9 mouse cellular contexts compared by ENCODE assay signal in genomic region chr1:24195951-24196517, GRCm38 (mm10). TPM values are rescaled to one million over a fixed set of nuclear protein-coding genes. Genes with fewer than 3 reads are reported as not detected.
DNase-seq lines count a peak whose midpoint lies in the region; ATAC-seq and TF ChIP-seq lines count a peak whose summit lies in the region.
"Had no signal": no experiment of that assay in that cellular context is flagged by ENCODE, and none has a peak within 500 bp of the region (broad histone marks: within the 10 kb centered on the region; RNA-seq: fewer than 3 reads in every experiment).

No protein-coding gene starts in this region.

- no peaks in the 10 kb centered on the region for H3K27me3 ChIP-seq in midbrain, embryonic 10.5 days (ENCODE audit: low read depth, poor library complexity, severe bottlenecking)
- no peaks in the 10 kb centered on the region for H3K27me3 ChIP-seq in midbrain, embryonic 14.5 days (ENCODE audit: control insufficient read depth, insufficient read depth, low read length)
- no peaks in the 10 kb centered on the region for H3K27me3 ChIP-seq in hindbrain, embryonic 11.5 days (ENCODE audit: control insufficient read depth, insufficient read depth, low read length)
- H3K27me3 ChIP-seq in neural tube, embryonic 14.5 days (ENCODE audit: control insufficient read depth, insufficient read depth, low read length): no peaks in the 10 kb centered on the region
- no peaks in the 10 kb centered on the region for H3K27me3 ChIP-seq in thymus, adult 2 months (ENCODE audit: control insufficient read depth, insufficient read depth, low read length)

- TF ChIP-seq CTCF in gastrocnemius, adult 2 months (IDR thresholded peaks at IDR 0.05): no peak
- TF ChIP-seq CTCF in thymus, adult 2 months (IDR thresholded peaks at IDR 0.05; ENCODE audit: borderline replicate concordance, control insufficient read depth, extremely low read depth, insufficient read depth, low read length, poor library complexity): no peak

- no peak overlapping the region for H3K9ac ChIP-seq in midbrain, embryonic 14.5 days (replicated peaks; ENCODE audit: low read length)
- H3K9ac ChIP-seq in hindbrain, embryonic 11.5 days (ENCODE audit: low read depth, low read length): no peak overlapping the region
- H3K9ac ChIP-seq in neural tube, embryonic 14.5 days (replicated peaks; ENCODE audit: low read depth, low read length): no peak overlapping the region

- no peak for DNase-seq in gastrocnemius, adult 2 months
- no peak for DNase-seq in gastrocnemius, postnatal 10 days
- peak; percentile 18 for DNase-seq in midbrain, embryonic 10.5 days (ENCODE audit: low spot score)
- no peak for DNase-seq in midbrain, embryonic 14.5 days
- DNase-seq in hindbrain, embryonic 11.5 days (ENCODE audit: low spot score): peak; percentile 44
- DNase-seq in thymus, adult 2 months: no peak
- no peak for DNase-seq in gastrocnemius, postnatal 4 days (ENCODE audit: low spot score in 2 of 2)

- no peak overlapping the region for H3K4me2 ChIP-seq in midbrain, embryonic 14.5 days (ENCODE audit: low read length)
- 0 out of 2 replicates have a peak overlapping the region, but pooled peaks have one; percentile 0 for H3K4me2 ChIP-seq in hindbrain, embryonic 11.5 days (replicated peaks; ENCODE audit: low read depth, low read length)
- H3K4me2 ChIP-seq in neural tube, embryonic 14.5 days (ENCODE audit: low read depth, low read length): no peak overlapping the region

- H3K27ac ChIP-seq in gastrocnemius, adult 2 months: peak overlapping the region; percentile 20; the same call in 1 of the 2 replicates
- H3K27ac ChIP-seq in midbrain, embryonic 10.5 days (replicated peaks): no peak overlapping the region
- H3K27ac ChIP-seq in midbrain, embryonic 14.5 days (replicated peaks; ENCODE audit: low read depth, low read length): no peak overlapping the region
- H3K27ac ChIP-seq in hindbrain, embryonic 11.5 days (ENCODE audit: low read depth, low read length): peak overlapping the region; percentile 49; the same call in 1 of the 2 replicates
- no peak overlapping the region for H3K27ac ChIP-seq in neural tube, embryonic 14.5 days (ENCODE audit: low read depth, low read length)
- no peak overlapping the region for H3K27ac ChIP-seq in thymus, adult 2 months (ENCODE audit: control insufficient read depth, insufficient read depth, low read length)

- ATAC-seq in midbrain, embryonic 14.5 days (ENCODE audit: low FRiP score, low TSS enrichment): no peak; the same call in 1 of the 2 replicates
- ATAC-seq in hindbrain, embryonic 11.5 days (ENCODE audit: low FRiP score): peak; percentile 73
- peak; percentile 46; the same call in 1 of the 2 replicates for ATAC-seq in neural tube, embryonic 14.5 days (ENCODE audit: low read depth)
- ATAC-seq: Patski had no signal

- intact Hi-C loops in gastrocnemius, adult 2 months (cut with DNase I): no loop called here

- H3K36me3 ChIP-seq in midbrain, embryonic 10.5 days: no peaks in the 10 kb centered on the region
- H3K36me3 ChIP-seq in midbrain, embryonic 14.5 days (ENCODE audit: control insufficient read depth, insufficient read depth, low read length): no peaks in the 10 kb centered on the region
- no peaks in the 10 kb centered on the region for H3K36me3 ChIP-seq in hindbrain, embryonic 11.5 days (ENCODE audit: control insufficient read depth, insufficient read depth, low read length)
- H3K36me3 ChIP-seq in neural tube, embryonic 14.5 days (ENCODE audit: control insufficient read depth, insufficient read depth, low read length): no peaks in the 10 kb centered on the region
- no peaks in the 10 kb centered on the region for H3K36me3 ChIP-seq in thymus, adult 2 months (ENCODE audit: control insufficient read depth, insufficient read depth, low read length)

- TF ChIP-seq POLR2A in thymus, adult 2 months (IDR thresholded peaks at IDR 0.05; ENCODE audit: control insufficient read depth, extremely low read depth, insufficient read depth, low read length, poor library complexity): no peak

- no peaks in the 10 kb centered on the region for H3K9me3 ChIP-seq in midbrain, embryonic 10.5 days (replicated peaks)
- no peaks in the 10 kb centered on the region for H3K9me3 ChIP-seq in midbrain, embryonic 14.5 days (ENCODE audit: control insufficient read depth, low read length)
- H3K9me3 ChIP-seq in hindbrain, embryonic 11.5 days (ENCODE audit: control insufficient read depth, low read length): no peaks in the 10 kb centered on the region
- H3K9me3 ChIP-seq in neural tube, embryonic 14.5 days (ENCODE audit: control insufficient read depth, low read length): no peaks in the 10 kb centered on the region

- WGBS in midbrain, embryonic 10.5 days: 40% methylated on average over 3 of the region's 3 CpGs
- WGBS in midbrain, embryonic 14.5 days: 30% methylated on average over 3 of the region's 3 CpGs
- 44% methylated on average over 3 of the region's 3 CpGs for WGBS in hindbrain, embryonic 11.5 days
- 43% methylated on average over 3 of the region's 3 CpGs for WGBS in neural tube, embryonic 14.5 days
- WGBS in thymus, adult 2 months: 64% methylated on average over 3 of the region's 3 CpGs

- peaks cover 14% of the 10 kb centered on the region for H3K4me1 ChIP-seq in midbrain, embryonic 10.5 days
- 0 out of 2 replicates have a peak, but pooled peaks cover 2% of the 10 kb centered on the region for H3K4me1 ChIP-seq in midbrain, embryonic 14.5 days (ENCODE audit: control insufficient read depth, insufficient read depth, low read length)
- no peaks in the 10 kb centered on the region for H3K4me1 ChIP-seq in hindbrain, embryonic 11.5 days (replicated peaks; ENCODE audit: control insufficient read depth, insufficient read depth, low read length)
- H3K4me1 ChIP-seq in neural tube, embryonic 14.5 days (ENCODE audit: control insufficient read depth, insufficient read depth, low read length): no peaks in the 10 kb centered on the region
- H3K4me1 ChIP-seq in thymus, adult 2 months (replicated peaks; ENCODE audit: control insufficient read depth, insufficient read depth, low read length): no peaks in the 10 kb centered on the region

- no peak overlapping the region for H3K4me3 ChIP-seq in gastrocnemius, adult 2 months
- H3K4me3 ChIP-seq in midbrain, embryonic 10.5 days: no peak overlapping the region
- no peak overlapping the region for H3K4me3 ChIP-seq in midbrain, embryonic 14.5 days (replicated peaks; ENCODE audit: low read depth, low read length)
- no peak overlapping the region for H3K4me3 ChIP-seq in hindbrain, embryonic 11.5 days (ENCODE audit: low read depth, low read length)
- no peak overlapping the region for H3K4me3 ChIP-seq in neural tube, embryonic 14.5 days (ENCODE audit: low read depth, low read length)
- no peak overlapping the region for H3K4me3 ChIP-seq in thymus, adult 2 months (ENCODE audit: control insufficient read depth, insufficient read depth, low read length)

RNA-seq across cellular contexts. Expression of gene Col9a1, which starts 18.6 kb away (rescaled TPM):
- total RNA-seq in gastrocnemius, adult 2 months (2021): 1 to 10 TPM in 1 of 2 experiments, under 1 TPM in 1; 0.20 to 1.2 TPM
- under 1 TPM; 0.47 to 0.86 TPM for total RNA-seq in gastrocnemius, postnatal 10 days (2021)
- 24.5 and 24.6 TPM in 2 replicates for polyA plus RNA-seq in midbrain, embryonic 10.5 days (2016; fragmentation: Nextera tagmentation; extraction: Ambion mirVana)
- polyA plus RNA-seq in midbrain, embryonic 14.5 days (2014; fragmentation: Nextera tagmentation; extraction: Ambion mirVana): 0.50 and 0.86 TPM in 2 replicates
- 23.5 and 26.8 TPM in 2 replicates for polyA plus RNA-seq in hindbrain, embryonic 11.5 days (2014; fragmentation: Nextera tagmentation; extraction: Ambion mirVana)
- polyA plus RNA-seq in neural tube, embryonic 14.5 days (2014; fragmentation: Nextera tagmentation; extraction: Ambion mirVana): 0.72 and 1.3 TPM in 2 replicates
- polyA plus RNA-seq in thymus, adult 2 months (2012; rRNA removed): 0.14 and 0.15 TPM in 2 replicates
- total RNA-seq in gastrocnemius, postnatal 4 days (2021): under 1 TPM; 0.59 to 0.70 TPM
- polyA plus RNA-seq: Patski had no signal

Comparison
In these comparisons a context has a peak if more than half of its experiments do, and no peak if none do; other contexts are left out.
1. DNase-seq: peak in midbrain, embryonic 10.5 days (single experiment) and hindbrain, embryonic 11.5 days (single experiment); none in gastrocnemius, adult 2 months (single experiment), gastrocnemius, postnatal 10 days (single experiment), midbrain, embryonic 14.5 days (single experiment), thymus, adult 2 months (single experiment) and gastrocnemius, postnatal 4 days (0 of 2).
2. RNA of gene Col9a1, which starts 18.6 kb away (polyA plus RNA-seq): 23.5 to 26.8 TPM in hindbrain, embryonic 11.5 days and 24.5 to 24.6 TPM in midbrain, embryonic 10.5 days; 0.50 to 0.86 TPM in midbrain, embryonic 14.5 days, 0.72 to 1.3 TPM in neural tube, embryonic 14.5 days and 0.14 to 0.15 TPM in thymus, adult 2 months; every median in the first group is over 10 times any median in the second.
3. H3K27ac ChIP-seq: peak in gastrocnemius, adult 2 months (single experiment) and hindbrain, embryonic 11.5 days (single experiment); none in midbrain, embryonic 10.5 days (single experiment), midbrain, embryonic 14.5 days (single experiment), neural tube, embryonic 14.5 days (single experiment) and thymus, adult 2 months (single experiment).